Mouse (Mus musculus) kidney, embryonic 16.5 days (tissue): ENCODE results near the gene Lhx2. TPM values are rescaled to one million over a fixed set of nuclear protein-coding genes. Genes with fewer than 3 reads are reported as not detected.

Experiments used
- ATAC-seq: fragments of 200-750 bp; cut with Nextera tagmentation; 2 replicates; pipeline ENCODE4 v1.8.0; 2017; ENCODE audit warnings: moderate TSS enrichment; ENCODE audit not compliant: low FRiP score, low TSS enrichment
- H3K27ac ChIP-seq: fragments of 300-500 bp; sonication (generic); 2 replicates; pipeline ENCODE4 v1.5.1; 2014; ENCODE audit warnings: low read length
- H3K27me3 ChIP-seq: fragments of 300-500 bp; sonication (generic); 2 replicates; pipeline ENCODE4 v1.6.1; 2014; ENCODE audit warnings: low read length, control low read depth, mixed read lengths; ENCODE audit not compliant: insufficient read depth
- H3K36me3 ChIP-seq: fragments of 300-500 bp; sonication (generic); 2 replicates; pipeline ENCODE4 v1.6.1; 2014; ENCODE audit warnings: low read length, control low read depth, mixed read lengths; ENCODE audit not compliant: insufficient read depth
- H3K4me1 ChIP-seq: fragments of 300-500 bp; sonication (generic); 2 replicates; pipeline ENCODE4 v1.6.1; 2014; ENCODE audit warnings: low read length, control low read depth, mixed read lengths; ENCODE audit not compliant: insufficient read depth
- H3K4me2 ChIP-seq: fragments of 300-500 bp; sonication (generic); replicated peaks from 2 replicates; pipeline ENCODE4 v1.6.1; 2014; ENCODE audit warnings: low read depth, low read length
- H3K4me3 ChIP-seq: fragments of 300-500 bp; sonication (generic); 2 replicates; pipeline ENCODE4 v1.5.1; 2014; ENCODE audit warnings: mild to moderate bottlenecking, low read length
- H3K9ac ChIP-seq: fragments of 300-500 bp; sonication (generic); replicated peaks from 2 replicates; pipeline ENCODE4 v1.6.1; 2014; ENCODE audit warnings: low read length
- H3K9me3 ChIP-seq: fragments of 300-500 bp; sonication (generic); 2 replicates; pipeline ENCODE4 v1.6.1; 2016; ENCODE audit warnings: low read length, control low read depth
- WGBS: fragments of 180-500 bp; shearing (Covaris S2); extraction: QIAGEN DNeasy Blood & Tissue Kit; methylation state at CpG from one replicate; pipeline ENCODE4 v1.1.7; 2014; 5-methylcytosine and 5-hydroxymethylcytosine counted together
- polyA plus RNA-seq: library from polyadenylated mRNA; unstranded; fragments of >200 nt; fragmentation: Nextera tagmentation; extraction: Ambion mirVana; gene quantifications from 2 replicates; pipeline ENCODE4 v1.2.1, GENCODE M21; 2015

Lhx2 gene
- polyA plus RNA-seq, 1 experiment from 2014 or later: 0.16 TPM

- 57% methylated on average over 1 of the region's 1 CpGs for WGBS
- no peaks in the 10 kb centered on the region for H3K36me3 ChIP-seq
- peaks cover 10% of the 10 kb centered on the region for H3K27me3 ChIP-seq
- H3K4me1 ChIP-seq: no peaks in the 10 kb centered on the region
- ATAC-seq: no peak
- no peaks in the 10 kb centered on the region for H3K9me3 ChIP-seq
- no peak overlapping the region for H3K9ac ChIP-seq
- no peak overlapping the region for H3K4me2 ChIP-seq
- no peak overlapping the region for H3K4me3 ChIP-seq
- no peak overlapping the region for H3K27ac ChIP-seq
Measured at GRCm38 (mm10) chr2:38326671-38327070, 12.4 kb upstream of the Lhx2 start.

- no peaks in the 10 kb centered on the region for H3K36me3 ChIP-seq
- H3K9ac ChIP-seq: no peak overlapping the region
- H3K27me3 ChIP-seq: peaks cover 61% of the 10 kb centered on the region
- no peak for ATAC-seq
- peaks cover 7% of the 10 kb centered on the region; the same call in 1 of the 2 replicates for H3K4me1 ChIP-seq
- no peak overlapping the region for H3K27ac ChIP-seq
- no peaks in the 10 kb centered on the region for H3K9me3 ChIP-seq
- WGBS: 39% methylated on average over 7 of the region's 7 CpGs
- no peak overlapping the region for H3K4me2 ChIP-seq
- no peak overlapping the region for H3K4me3 ChIP-seq
Measured at GRCm38 (mm10) chr2:38333586-38334119, 5.4 kb upstream of the Lhx2 start.

GRCm38 (mm10) chr2:38336606-38337005 is 2.5 kb upstream of the Lhx2 start:
- Histone ChIP-seq H3K36me3 (no peaks in the 10 kb centered on the region), H3K4me1 (peaks cover 15% of the 10 kb centered on the region), H3K9me3 (no peaks in the 10 kb centered on the region), H3K9ac (no peak overlapping the region), H3K27ac (no peak overlapping the region), H3K4me3 (0 out of 2 replicates have a peak overlapping the region, but pooled peaks have one; percentile 5), H3K4me2 (no peak overlapping the region), H3K27me3 (peaks cover 86% of the 10 kb centered on the region)
- ATAC-seq: no peak
- 2% methylated on average over 17 of the region's 17 CpGs for WGBS

- no peak overlapping the region for H3K27ac ChIP-seq
- H3K4me2 ChIP-seq: no peak overlapping the region
- no peak overlapping the region for H3K9ac ChIP-seq
- H3K4me1 ChIP-seq: peaks cover 15% of the 10 kb centered on the region
- ATAC-seq: no peak
- no peaks in the 10 kb centered on the region for H3K36me3 ChIP-seq
- peaks cover 92% of the 10 kb centered on the region for H3K27me3 ChIP-seq
- no peak overlapping the region for H3K4me3 ChIP-seq
- WGBS: 6% methylated on average over 6 of the region's 6 CpGs
- no peaks in the 10 kb centered on the region for H3K9me3 ChIP-seq
Measured at GRCm38 (mm10) chr2:38337091-38337640, 1.9 kb upstream of the Lhx2 start.

GRCm38 (mm10) chr2:38337681-38338080 is 1.4 kb upstream of the Lhx2 start:
- no peaks in the 10 kb centered on the region for H3K36me3 ChIP-seq
- H3K4me3 ChIP-seq: no peak overlapping the region
- H3K4me1 ChIP-seq: peaks cover 15% of the 10 kb centered on the region
- H3K9ac ChIP-seq: no peak overlapping the region
- WGBS: 15% methylated on average over 5 of the region's 5 CpGs
- H3K4me2 ChIP-seq: no peak overlapping the region
- H3K9me3 ChIP-seq: no peaks in the 10 kb centered on the region
- peaks cover 95% of the 10 kb centered on the region for H3K27me3 ChIP-seq
- H3K27ac ChIP-seq: no peak overlapping the region
- no peak for ATAC-seq

- H3K4me3 ChIP-seq: peak overlapping the region; percentile 49; the same call in 1 of the 2 replicates
- 3% methylated on average over 5 of the region's 5 CpGs for WGBS
- H3K9ac ChIP-seq: no peak overlapping the region
- H3K4me1 ChIP-seq: peaks cover 15% of the 10 kb centered on the region
- peaks cover 94% of the 10 kb centered on the region for H3K27me3 ChIP-seq
- peak overlapping the region; percentile 80 for H3K4me2 ChIP-seq
- H3K36me3 ChIP-seq: no peaks in the 10 kb centered on the region
- no peak for ATAC-seq
- no peaks in the 10 kb centered on the region for H3K9me3 ChIP-seq
- no peak overlapping the region for H3K27ac ChIP-seq
Measured at GRCm38 (mm10) chr2:38338348-38338932, 641 bp upstream of the Lhx2 start.

- H3K4me1 ChIP-seq: peaks cover 15% of the 10 kb centered on the region
- no peak overlapping the region; the same call in 1 of the 2 replicates for H3K9ac ChIP-seq
- WGBS: 1% methylated on average over 9 of the region's 9 CpGs
- peak overlapping the region; percentile 49; the same call in 1 of the 2 replicates for H3K4me3 ChIP-seq
- no peaks in the 10 kb centered on the region for H3K9me3 ChIP-seq
- H3K27me3 ChIP-seq: peaks cover 96% of the 10 kb centered on the region
- peak overlapping the region; percentile 80; the same call in 1 of the 2 replicates for H3K4me2 ChIP-seq
- H3K36me3 ChIP-seq: no peaks in the 10 kb centered on the region
- no peak for ATAC-seq
- no peak overlapping the region for H3K27ac ChIP-seq
Measured at GRCm38 (mm10) chr2:38339910-38340625, 987 bp downstream of the Lhx2 start.

- no peak for ATAC-seq
- Histone ChIP-seq H3K4me2 (no peak overlapping the region), H3K9ac (no peak overlapping the region)
Measured at GRCm38 (mm10) chr2:38340626-38341200, 1.6 kb downstream of the Lhx2 start.

GRCm38 (mm10) chr2:38343573-38343972 is 4.5 kb downstream of the Lhx2 start:
- Histone ChIP-seq H3K9ac (no peak overlapping the region), H3K9me3 (no peaks in the 10 kb centered on the region), H3K27me3 (peaks cover 95% of the 10 kb centered on the region), H3K4me2 (no peak overlapping the region), H3K4me3 (no peak overlapping the region), H3K4me1 (peaks cover 14% of the 10 kb centered on the region), H3K27ac (no peak overlapping the region), H3K36me3 (no peaks in the 10 kb centered on the region)
- WGBS: 15% methylated on average over 1 of the region's 1 CpGs
- ATAC-seq: no peak

More at GRCm38 (mm10) chr2:38340626-38341200, 1.6 kb downstream of the Lhx2 start:
- H3K4me1 ChIP-seq: peaks cover 15% of the 10 kb centered on the region
- H3K9me3 ChIP-seq: no peaks in the 10 kb centered on the region
- under 1% methylated on average over 10 of the region's 10 CpGs for WGBS
- no peak overlapping the region for H3K27ac ChIP-seq
- H3K27me3 ChIP-seq: peaks cover 96% of the 10 kb centered on the region
- H3K36me3 ChIP-seq: no peaks in the 10 kb centered on the region
- no peak overlapping the region for H3K4me3 ChIP-seq
